Mouse (Mus musculus) T-helper 1 cell (primary cell): ENCODE results near the gene Cemip2.

ENCODE experiments used
- in situ Hi-C: fragments of 300-600 bp; cut with MboI, MseI; formaldehyde crosslinking; loops from one replicate; pipeline ENCODE4 v1.15.1; 2025; ENCODE audit warnings: high pct_unique_total_duplicates

The Cemip2 gene

DNA sequence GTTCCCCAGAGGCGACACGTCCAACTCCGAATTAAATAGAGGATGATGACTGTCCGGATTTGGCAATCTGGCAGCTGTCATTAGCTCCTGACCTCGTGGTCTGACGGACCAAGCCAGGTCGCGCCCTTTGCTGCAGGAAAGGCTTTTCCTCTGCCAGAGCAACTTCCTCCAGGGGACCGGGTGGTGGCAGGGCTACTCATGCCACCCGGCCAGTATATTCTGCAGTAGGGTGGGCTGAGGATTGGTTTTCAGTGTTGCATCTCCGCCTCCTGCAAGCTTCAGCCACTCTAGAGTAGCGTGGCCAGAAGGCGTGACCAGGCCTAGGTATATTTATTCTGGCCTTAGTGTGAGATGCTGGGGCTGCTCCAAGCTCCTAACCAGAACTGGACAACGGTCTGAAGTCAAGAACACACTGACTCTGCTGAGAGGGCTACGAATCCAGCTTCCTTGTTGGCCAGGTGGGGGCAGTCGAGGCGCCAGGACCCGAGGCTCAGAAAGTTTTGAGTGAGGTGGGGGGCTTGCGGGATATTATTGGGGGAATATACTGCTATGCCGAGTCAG, 891 bp upstream of the Cemip2 start:
- in situ Hi-C loops = no loop called here

DNA sequence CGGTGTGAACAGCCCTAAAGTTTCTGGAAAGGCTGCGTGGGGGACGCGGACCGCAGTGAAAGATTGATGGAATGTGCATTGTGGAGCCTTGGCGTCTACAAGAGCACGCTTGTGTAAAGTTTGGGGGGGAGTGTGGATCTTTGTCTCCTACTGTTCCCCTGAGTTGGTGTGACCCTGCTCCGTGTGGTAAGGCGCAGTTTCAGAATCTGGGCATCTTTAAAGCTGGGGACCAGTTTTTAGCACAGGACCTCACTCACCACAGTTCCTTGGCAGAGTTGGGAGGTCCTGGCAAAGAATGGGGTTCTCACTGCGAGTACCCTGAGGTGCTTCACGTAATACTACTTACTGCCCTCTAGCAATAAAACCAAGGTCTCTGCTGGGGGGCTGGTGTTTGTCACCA, 964 bp downstream of the Cemip2 start:
- in situ Hi-C loops = no loop called here

- in situ Hi-C loops = no loop called here
Observed at GRCm38 (mm10) chr19:21780663-21781062, 2.5 kb downstream of the Cemip2 start.

GRCm38 (mm10) chr19:21781066-21781786, 3.1 kb downstream of the Cemip2 start:
- in situ Hi-C loops = no loop called here

DNA sequence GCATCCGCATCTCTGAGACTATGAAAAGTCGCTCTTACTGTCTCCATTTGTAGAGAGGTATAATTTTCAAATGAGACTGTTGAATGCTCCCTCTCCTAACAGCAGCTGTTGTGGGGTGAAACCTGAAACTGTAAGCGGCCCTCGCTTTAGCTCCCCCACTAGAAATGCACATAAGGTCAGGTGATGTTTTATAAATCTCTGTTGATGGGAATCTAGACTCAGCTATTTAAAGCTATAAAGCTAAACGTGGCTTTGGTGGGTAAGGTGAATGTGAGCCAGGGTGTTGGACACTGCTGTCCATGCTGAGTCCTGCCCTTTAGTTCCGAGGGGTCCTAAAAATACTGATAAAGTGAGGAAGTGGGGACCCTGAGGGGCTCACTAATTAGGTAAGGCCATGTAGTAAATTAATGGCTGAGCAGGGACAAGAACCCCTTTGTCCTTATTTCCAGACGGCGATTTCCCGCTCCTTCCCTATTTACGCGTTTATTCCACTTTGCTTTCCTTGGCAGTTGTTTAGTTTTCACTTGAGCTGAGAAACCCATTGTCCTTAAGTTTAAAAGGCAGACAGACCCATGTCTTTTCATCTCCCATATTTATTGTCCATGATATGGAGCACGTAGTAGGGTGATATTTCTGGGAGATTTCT, 3.8 kb downstream of the Cemip2 start:
- in situ Hi-C loops = no loop called here

DNA sequence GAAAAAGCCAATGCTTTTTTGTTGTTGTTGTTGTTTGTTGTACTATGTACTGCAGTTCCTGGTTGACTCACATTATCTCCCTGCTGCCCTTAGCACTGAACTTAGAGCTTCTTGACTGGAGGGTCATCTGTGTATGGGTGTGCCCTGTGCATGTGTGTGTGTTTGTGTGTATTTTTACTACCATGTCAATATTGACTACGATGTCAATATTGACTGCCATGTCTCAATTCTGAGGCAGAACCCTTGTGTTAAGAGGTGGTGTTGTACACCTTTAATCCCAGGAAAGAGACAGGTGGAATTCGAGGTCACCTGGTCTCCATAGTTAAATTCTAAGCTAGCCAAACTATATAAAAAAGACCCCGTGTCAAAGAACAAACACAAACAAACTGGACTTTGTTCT, 5.6 kb downstream of the Cemip2 start:
- in situ Hi-C loops = no loop called here

DNA sequence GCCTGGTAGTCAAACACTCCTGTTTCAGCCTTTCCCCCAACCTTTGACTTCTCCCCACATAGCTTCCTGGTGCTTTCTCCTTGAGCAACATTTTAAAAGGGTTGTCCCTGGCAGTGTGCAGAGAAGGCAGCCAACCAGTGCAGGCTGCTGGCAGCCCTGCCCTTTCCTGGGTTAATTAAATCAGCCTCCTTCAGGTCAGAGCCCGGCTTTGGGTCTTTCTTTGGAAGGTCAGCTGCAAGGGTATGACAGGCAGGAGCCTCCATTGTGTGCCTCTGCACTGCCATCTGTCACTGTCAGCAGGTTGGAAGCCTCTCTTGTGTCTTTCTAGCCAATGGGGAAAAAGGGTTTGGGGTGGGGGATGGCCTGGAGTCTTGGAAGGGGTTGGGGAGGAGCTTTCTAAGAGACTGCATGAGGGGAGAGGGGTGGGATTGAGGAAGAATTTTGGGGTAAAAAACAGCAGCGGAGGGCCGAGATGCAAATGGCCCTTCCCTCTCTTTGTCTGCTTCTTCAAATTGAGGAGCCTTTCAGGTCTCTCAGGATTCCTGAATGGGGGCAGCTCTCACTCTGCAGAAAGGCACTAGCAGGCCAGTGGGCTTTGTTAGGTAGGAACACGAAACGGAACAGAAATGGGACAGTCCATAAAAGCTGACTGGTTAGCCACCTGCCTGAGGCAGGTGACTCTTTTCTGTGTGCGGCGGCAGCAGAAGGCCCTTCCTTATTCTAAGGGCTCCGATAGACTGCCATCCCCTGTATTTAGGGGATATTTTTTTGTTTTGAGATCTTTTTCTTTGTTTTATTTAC, 6.4 kb downstream of the Cemip2 start:
- in situ Hi-C loops = no loop called here

DNA sequence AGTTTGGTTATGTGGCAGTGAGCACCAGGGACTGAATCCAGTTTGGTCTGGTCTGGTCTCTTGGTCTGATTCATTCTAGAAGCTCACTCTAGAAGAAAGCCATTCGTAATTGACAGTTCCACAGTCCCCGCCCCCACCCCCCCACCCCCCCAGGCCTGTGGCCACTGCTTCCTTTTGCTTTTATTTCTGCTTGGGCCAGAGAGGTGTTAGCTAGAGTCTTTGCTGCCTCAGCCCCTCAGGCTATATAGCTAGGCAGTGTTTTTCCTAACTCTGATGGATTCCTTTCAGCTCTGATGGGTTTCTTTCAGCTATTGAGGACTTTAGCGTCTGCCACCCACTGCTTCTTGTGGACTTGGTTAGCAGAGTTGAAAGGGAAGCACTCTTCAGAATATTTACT, 7.0 kb downstream of the Cemip2 start:
- in situ Hi-C loops = no loop called here

GRCm38 (mm10) chr19:21787004-21787480, 8.9 kb downstream of the Cemip2 start:
- in situ Hi-C loops = no loop called here

- in situ Hi-C loops = no loop called here
Observed at GRCm38 (mm10) chr19:21788999-21789398, 10.9 kb downstream of the Cemip2 start.

DNA sequence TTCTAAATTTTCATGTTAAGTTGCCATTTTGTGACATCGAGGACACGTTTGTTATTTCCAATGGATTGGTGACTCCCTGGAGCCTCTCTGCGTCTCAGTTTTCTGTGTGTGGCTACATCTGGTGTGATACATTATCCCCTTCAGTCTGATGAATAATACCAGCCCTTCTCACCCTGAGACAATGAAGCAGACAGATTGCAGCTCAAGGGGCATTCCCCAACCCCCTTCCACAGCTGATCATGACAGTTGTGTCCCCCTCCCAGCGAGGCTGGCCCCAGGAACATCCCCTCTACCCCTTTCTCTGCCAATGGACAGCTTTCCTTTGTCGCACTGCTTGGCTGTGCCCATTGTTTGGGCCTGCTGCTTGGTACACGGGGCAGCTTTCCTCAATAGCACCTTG, 11.5 kb downstream of the Cemip2 start:
- in situ Hi-C loops = no loop called here

- in situ Hi-C loops = no loop called here
Observed at GRCm38 (mm10) chr19:21791386-21791785, 13.2 kb downstream of the Cemip2 start.

DNA sequence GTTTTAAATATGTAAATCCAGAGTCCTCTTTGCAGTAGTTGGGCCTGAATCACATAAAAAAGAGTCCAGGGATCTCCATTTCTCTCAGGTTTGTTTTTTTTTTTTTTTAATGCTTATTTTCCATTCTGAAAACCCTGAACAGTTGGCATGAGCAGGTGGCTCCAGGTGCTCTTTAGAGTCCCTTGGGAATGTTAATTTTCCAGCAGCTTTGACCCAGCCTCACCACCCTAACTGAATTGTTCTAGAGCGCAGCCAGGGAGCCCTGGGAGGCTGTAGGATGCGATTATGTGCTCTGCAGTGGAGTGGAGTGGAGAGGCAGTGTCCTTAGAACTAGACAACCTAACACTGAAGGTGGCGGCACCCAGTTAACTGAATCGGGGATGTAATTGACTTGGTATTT, 13.7 kb downstream of the Cemip2 start:
- in situ Hi-C loops = no loop called here

- in situ Hi-C loops = no loop called here
Observed at GRCm38 (mm10) chr19:21792587-21793175, 14.5 kb downstream of the Cemip2 start.

- in situ Hi-C loops = no loop called here
Observed at GRCm38 (mm10) chr19:21794569-21794968, 16.4 kb downstream of the Cemip2 start.

DNA sequence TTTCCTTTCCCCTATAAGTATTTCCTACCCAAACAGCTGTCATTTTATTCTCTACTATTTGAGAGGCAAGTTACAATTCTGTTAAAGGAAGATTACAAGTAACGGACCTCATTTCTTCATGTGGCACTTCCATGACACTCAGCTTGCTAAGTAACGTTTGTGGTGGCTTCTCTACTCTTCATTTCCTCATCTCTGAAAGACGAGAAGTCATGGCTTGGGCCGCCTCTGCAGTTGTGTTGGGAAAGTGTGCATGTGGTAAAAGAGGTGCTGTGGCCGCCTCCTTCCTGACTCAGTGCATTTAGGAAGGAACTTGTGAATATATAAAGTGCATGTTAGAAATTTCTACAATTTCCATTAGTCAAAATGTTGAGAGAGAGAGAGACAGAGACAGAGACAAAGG, 18.2 kb downstream of the Cemip2 start:
- in situ Hi-C loops = no loop called here

DNA sequence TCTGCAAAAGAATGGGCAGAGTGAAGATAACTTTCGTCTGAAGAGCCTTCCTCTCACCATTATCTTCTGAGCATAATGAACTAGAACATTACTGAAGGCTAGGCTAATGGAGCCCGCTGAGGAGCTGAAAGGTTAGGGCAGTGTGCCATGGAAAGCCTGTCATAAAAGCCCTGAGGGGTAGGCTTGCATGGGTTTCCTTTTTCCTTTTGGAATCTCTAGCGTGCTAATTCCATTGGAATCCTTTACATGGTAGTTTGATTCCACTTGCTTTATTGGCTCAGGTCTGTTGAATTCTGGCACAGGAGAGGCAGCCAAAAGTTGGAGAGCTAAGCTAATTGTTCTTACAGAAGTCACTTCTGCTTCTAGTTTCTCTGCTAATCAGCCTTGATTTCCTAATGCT, 20.6 kb downstream of the Cemip2 start:
- in situ Hi-C loops = no loop called here

GRCm38 (mm10) chr19:21799410-21800373, 21.6 kb downstream of the Cemip2 start:
- in situ Hi-C loops = no loop called here

DNA sequence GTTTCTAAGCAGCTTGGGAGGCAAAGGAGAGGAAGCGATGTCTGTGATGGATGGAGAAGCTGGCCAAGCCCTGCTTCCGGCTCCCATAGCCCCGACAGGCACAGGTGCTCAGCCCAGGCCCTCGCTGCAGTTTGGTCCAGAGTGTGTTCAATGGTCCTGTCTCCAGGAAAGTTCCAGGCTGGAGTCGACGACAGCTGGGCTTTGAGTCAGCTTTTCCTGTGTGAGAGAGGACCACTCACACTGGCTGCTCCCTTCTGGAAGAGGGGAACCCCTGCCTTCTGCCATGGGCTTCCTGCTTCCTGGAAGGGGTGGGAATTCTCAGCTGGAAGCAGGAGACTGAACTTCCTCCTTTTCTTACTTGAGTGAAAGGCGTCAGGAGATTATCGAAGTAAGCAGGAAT, 26.3 kb downstream of the Cemip2 start:
- in situ Hi-C loops = no loop called here

- in situ Hi-C loops = no loop called here
Observed at GRCm38 (mm10) chr19:21805305-21805704, 27.2 kb downstream of the Cemip2 start.

- in situ Hi-C loops = no loop called here
Observed at GRCm38 (mm10) chr19:21810135-21810534, 32.0 kb downstream of the Cemip2 start.
